Mouse (Mus musculus): ENCODE measurements around the gene Gm20388.
A peak's percentile ranks its signal among the peaks of the same experiment; 100 is the strongest.

Gm20388 gene

GRCm38 (mm10) chr8:121850821-121851470 lies 1940.3 kb downstream of the Gm20388 start:
- DNase-seq (ENCODE audit: extremely low spot score): peak; percentile 99

DNA sequence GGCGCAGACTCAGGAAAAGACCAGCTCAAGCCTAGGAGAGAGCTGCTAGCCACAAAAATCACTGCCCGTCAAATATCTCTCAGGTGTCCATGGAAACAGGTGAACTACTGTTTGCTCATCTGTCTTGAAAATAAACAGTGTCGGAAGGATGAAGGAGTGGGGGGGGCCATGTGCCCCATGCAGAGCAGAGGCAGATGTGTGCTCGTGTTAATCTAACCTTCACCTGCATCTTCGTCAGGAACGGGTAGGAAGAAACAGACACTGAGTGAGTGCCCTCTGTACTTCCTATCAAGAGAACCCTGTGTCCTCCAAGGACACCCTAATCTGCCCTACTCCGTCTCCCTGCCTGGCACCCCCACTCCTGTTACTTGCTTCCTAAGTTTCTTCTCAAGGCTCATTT lies 1941.1 kb downstream of the Gm20388 start:
- DNase-seq (ENCODE audit: extremely low spot score): no peak

DNA sequence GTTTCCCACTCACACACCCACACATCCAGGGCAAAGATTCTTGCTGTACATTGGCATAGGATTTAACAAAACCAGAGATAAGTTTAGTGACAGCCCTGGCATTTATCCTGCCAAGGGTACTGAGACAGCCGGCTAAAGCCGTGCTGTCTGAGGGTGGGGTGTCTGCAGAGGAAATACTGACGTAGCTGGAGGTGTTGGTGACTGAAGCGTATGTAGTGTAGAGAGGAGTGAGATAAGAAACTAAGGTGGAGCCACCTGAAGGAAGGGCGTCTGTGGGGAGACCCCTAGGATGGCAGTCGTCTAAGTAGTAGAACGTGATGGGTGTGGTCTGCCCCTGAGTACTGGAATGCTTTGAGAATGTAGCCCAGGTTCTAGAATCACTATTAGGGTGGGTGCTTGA lies 1941.8 kb downstream of the Gm20388 start:
- no peak for DNase-seq (ENCODE audit: extremely low spot score)

DNA sequence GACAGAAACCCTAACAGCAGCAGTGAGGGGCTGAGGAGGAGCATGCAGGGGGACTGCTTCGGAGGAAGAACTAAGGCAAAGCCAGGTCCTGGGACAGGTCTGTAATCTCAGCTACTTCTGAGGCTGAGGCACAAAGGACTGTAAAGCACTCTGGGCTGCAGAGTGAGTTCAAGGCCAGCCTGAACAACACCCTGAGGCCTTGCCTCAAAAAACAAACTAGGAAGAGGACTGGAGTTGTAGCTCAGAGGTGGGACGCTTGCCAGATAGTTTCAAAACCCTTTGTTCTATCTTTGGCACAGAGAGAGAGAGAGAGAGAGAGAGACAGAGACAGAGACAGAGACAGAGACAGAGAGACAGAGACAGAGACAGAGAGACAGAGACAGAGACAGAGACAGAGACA lies 1942.9 kb downstream of the Gm20388 start:
- no peak for DNase-seq (ENCODE audit: extremely low spot score)

DNA sequence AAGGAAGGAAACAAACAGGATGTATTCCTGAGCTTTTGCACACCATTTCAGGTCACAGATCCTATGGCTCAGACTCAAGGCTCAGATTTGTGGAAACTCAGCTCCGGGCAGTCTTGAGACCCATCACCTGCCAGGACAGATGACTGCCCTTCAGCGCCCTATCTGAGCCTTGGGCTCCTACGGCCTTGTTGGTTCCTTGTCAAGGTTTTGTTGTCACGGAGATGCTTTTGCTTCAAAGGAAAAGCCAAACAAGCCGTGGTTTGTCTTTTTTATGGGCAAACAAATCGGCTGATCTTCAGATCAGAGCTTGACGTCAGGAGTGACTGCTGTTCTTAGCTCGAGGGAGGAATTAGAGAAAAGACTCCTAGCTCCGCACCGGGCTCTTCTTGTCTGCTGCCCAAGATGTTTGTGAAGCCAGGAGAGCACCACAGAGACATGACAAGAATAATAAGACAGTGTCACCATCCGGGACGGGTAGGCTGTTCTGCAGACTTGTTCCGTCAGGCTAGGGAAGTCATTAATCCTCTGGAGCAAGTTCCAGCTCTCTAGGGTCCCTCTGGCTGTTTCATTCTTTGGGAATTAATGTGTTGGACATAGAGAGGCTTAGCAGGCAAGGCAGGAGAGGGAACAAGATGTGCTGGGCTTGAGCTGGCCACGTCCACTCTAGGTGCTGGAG lies 1945.6 kb downstream of the Gm20388 start:
- no peak for DNase-seq (ENCODE audit: extremely low spot score)

DNA sequence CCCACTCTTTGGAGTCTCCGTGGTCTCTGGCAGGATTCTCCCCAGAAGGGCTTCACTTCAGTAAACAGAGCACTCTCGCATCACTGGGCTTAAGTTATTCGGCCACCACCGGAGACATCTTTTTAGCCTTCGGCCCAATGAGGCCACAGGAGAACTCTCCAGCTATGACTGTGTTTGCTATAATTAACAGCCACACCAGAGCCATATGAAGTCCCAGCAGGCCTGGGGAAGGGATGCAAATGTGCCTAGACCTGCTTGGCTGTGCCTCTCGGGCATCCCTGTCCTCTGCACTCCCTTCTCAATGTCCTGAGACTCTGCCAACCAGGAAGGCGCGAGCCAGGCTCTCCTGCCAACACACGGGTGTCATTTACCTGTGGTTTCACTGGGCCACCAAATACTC lies 1946.7 kb downstream of the Gm20388 start:
- DNase-seq (ENCODE audit: extremely low spot score): no peak

GRCm38 (mm10) chr8:121857747-121858146 lies 1947.1 kb downstream of the Gm20388 start:
- DNase-seq (ENCODE audit: extremely low spot score): no peak

- no peak for DNase-seq (ENCODE audit: extremely low spot score)
Observed at GRCm38 (mm10) chr8:121861276-121861675, 1950.6 kb downstream of the Gm20388 start.

DNA sequence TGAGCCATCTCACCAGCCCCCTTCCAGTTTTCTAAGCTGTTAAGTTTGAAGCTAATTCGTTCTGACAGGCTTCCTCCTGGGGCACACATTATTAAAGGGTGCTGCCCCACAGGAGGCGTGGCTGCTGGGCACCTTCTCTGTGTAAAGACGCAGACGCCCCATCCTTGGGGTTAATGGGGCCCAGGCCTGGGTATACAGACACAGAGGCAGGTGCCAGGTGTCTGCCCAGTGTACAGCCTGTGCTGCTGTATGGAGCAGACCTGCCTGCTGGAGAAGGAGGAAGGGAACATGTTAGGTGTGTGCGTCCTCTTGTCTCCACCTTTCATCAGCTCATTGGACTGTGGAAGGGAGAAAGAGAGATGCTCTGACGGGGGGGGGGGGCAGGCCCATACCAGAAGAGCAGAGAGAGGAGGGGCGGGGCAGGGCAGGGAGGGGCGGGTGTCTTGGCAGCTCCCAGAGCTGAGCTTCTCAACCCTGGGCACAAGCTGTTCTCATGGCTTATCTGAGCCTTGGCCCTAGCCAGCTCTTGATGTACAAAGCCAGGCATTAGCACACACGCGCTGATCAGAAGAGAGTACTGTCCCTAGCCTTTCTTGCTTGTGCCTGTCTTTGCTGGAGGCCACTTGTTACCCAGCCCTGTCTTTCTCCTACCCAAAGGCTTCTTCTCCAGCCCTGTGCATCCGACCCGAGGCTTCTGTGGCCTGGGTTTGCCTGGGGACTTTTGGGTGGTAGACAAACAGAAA lies 1951.3 kb downstream of the Gm20388 start:
- DNase-seq (ENCODE audit: extremely low spot score): no peak

DNA sequence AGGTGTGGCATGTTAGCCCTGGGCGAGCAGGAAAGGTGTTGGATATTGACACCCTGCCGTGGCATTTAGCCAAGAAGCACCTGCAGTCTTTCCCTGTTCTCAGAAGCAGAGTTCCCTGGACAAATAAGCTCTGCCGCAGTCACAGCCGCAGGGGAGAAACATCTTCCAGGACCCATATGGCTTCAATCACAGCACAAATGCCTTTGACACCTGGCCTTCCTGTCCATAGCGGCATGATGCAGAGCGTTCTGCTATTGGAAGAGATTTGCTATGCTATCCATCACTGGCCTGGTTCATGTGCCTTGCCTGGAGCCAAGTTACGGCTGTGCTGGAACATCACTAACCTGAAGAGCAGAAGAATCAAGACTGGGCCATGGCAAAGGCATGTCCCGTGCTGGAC lies 1954.7 kb downstream of the Gm20388 start:
- DNase-seq (ENCODE audit: extremely low spot score): no peak

DNA sequence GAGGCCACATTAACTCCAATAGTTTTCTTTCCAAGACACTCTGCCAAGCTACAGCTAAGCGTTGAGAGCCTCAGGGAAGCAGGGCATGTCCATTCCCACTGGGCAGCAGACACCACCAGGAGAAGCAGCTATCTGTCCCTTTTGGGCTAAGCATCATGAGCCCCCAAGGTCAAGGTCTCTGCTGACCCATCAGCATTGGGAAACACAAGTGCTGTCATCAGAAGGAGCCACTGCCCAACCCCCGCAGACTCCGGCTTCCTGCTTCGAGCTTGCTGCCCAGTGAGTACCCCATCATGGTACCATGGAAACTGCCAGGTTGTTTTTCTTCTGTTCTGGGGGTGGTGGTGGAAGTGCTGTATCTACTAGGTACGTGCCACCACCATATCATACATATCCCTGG lies 1957.6 kb downstream of the Gm20388 start:
- DNase-seq (ENCODE audit: extremely low spot score): no peak

DNA sequence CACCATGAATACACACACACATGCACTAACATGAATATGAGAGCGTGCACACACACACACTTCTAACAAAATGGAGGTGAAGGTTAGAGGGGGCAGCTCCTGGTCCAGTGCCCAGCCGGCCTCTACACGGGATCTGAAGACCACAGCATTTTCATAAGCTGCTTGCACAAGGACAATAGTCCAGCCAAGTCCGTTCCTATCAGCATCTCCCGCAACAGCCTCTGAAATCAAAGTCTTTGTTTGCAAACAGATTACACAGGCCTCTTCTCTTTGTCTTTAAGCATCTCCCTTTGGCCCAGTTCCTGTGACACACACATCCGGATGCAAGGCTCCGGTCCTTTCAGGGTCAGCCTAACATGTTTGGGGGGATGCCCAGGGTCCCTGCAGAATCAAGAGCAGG lies 1958.3 kb downstream of the Gm20388 start:
- no peak for DNase-seq (ENCODE audit: extremely low spot score)

DNA sequence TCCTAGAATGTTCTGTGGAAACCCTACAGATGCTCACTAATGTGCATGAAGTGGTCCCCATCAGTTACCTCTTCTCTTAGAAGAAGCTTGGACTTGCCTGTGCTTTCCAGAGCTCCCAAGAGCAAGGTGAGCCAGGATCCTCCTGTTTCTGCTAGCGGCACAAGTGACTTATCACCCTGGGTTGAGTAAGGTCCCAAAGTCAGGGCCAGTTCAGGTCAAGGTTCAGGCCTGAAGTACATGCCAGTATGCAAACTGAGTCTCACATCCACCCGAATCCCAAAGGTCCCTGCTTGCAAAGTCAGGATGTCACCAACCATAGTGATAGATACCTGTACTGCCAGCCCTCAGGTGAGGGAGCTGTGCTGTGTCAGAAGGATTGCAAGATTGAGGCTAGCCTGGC lies 1959.5 kb downstream of the Gm20388 start:
- DNase-seq (ENCODE audit: extremely low spot score): no peak

DNA sequence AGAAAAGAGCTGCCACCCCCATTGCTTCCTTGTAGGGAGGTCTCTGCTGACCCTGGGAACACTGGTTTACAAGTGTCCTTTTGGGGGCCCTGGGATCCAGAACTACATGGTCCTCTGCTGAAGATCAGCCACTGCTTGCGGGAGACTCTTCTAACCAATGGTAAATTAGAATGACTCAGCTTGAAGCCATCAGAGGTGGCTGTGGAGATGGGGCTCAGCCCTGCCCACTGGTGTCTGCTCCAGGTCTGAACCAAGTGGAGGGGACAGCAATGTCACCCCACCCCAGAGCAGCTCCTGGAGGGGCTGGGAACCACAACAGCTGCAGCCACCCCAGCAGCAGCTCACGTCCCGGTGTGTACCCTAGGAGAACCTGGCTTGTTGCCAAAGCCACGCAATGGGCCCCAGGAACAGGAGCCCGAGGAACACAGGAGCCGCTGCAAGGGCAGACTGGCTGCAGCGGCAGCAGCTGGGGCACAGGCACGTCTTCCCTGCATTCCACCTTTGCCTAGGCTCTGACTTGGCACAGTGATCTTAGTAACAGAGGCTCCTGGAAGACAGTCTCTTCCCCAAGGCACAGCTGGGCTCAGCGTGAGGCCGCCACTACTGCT lies 1961.3 kb downstream of the Gm20388 start:
- DNase-seq (ENCODE audit: extremely low spot score): no peak

- DNase-seq (ENCODE audit: extremely low spot score): peak; percentile 38
Observed at GRCm38 (mm10) chr8:121874031-121874430, 1963.4 kb downstream of the Gm20388 start.

GRCm38 (mm10) chr8:121875045-121875444 lies 1964.4 kb downstream of the Gm20388 start:
- DNase-seq (ENCODE audit: extremely low spot score): no peak

DNA sequence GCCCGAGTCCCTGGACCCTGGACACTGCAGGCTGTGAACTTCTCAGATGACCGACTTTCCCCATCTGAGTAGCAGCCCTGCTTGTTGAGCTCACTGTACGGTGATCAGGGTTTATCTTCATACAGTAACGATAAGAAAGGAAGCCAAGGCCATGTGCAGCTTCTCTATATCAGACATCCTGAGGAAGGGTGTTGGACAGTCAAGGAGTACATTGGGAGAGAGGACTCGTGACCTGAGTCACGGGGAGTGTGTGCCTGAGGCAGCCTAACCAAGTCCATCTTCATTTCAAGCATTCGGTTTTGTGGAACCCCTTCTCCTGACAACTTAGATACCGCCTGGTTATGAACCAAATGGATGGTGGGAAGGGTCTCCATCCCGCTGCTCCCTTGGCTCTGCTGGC lies 1964.9 kb downstream of the Gm20388 start:
- no peak for DNase-seq (ENCODE audit: extremely low spot score)

- no peak for DNase-seq (ENCODE audit: extremely low spot score)
Observed at GRCm38 (mm10) chr8:121877212-121877611, 1966.6 kb downstream of the Gm20388 start.

GRCm38 (mm10) chr8:121877828-121878480 lies 1967.3 kb downstream of the Gm20388 start:
- no peak for DNase-seq (ENCODE audit: extremely low spot score)

DNA sequence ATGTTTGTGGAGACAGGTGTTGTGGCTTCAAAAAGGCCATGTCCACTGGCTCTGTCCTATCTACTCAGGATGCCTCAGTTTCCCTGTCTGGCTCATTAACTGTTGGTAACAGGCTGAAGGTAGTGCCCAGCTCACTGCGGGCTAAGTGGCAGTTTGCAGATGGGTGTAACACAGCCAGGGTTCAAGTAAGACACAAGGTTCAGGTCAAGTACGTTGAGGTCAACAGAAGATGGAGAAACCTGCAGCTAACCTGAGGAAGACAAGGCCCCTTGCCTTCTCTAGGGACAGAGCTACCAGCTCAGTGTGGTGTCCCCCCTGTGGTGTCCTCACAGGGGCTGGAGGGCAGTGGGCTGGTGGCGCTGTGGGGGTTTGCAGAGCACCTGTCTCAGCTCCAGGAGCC lies 1969.1 kb downstream of the Gm20388 start:
- no peak for DNase-seq (ENCODE audit: extremely low spot score)

- DNase-seq (ENCODE audit: extremely low spot score): no peak
Observed at GRCm38 (mm10) chr8:121880818-121881217, 1970.2 kb downstream of the Gm20388 start.

GRCm38 (mm10) chr8:121881921-121882320 lies 1971.3 kb downstream of the Gm20388 start:
- DNase-seq (ENCODE audit: extremely low spot score): no peak

Data from embryo, embryonic 9.5 days (tissue).